Mouse (Mus musculus): ENCODE measurements around the gene Sri.

- no peak for TF ChIP-seq CTCF (IDR thresholded peaks at IDR 0.05; ENCODE audit: control insufficient read depth, insufficient read depth, insufficient replicate concordance, low read depth, low read length)
- no peak for TF ChIP-seq POLR2A (IDR thresholded peaks at IDR 0.05; ENCODE audit: control insufficient read depth, low read depth, low read length)
Measured at GRCm38 (mm10) chr5:7996401-7997044, 49.4 kb upstream of the Sri start.

All from testis, adult 2 months (tissue).